Mouse (Mus musculus): ENCODE results near the gene Engase. TPM values are rescaled to one million over a fixed set of nuclear protein-coding genes. Genes with fewer than 3 reads are reported as not detected.

Engase gene
- polyA plus RNA-seq, 1 experiment from 2014 or later = 7.2 TPM

DNA sequence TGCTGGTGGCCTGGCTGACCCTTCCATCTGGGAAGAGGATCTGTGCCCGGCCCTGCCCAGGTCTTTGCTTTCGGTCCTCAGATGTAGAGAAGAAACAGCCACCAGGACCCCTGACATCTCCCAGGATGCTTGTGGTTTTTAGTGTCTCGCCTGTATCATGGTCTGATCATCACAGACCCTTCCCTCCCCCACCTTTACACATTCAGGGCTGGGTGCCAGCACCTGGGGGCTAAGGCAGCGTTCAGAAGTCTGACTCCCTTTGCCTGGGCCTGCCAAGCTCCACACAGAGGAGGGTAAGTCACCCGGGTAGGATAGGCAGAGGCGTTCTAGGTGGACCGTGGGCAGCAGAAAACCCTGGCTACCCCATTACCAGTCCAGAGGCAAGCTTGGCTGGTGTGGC, 31.7 kb downstream of the Engase start:
- ATAC-seq (ENCODE audit: low read depth) = no peak
- no peaks in the 10 kb centered on the region for H3K36me3 ChIP-seq (ENCODE audit: control insufficient read depth, insufficient read depth, low read length)
- no peak overlapping the region for H3K4me2 ChIP-seq (ENCODE audit: low read depth, low read length)
- WGBS = 73% methylated on average over 7 of the region's 7 CpGs
- H3K9me3 ChIP-seq (ENCODE audit: control insufficient read depth, low read length) = no peaks in the 10 kb centered on the region
- H3K27me3 ChIP-seq (ENCODE audit: control insufficient read depth, insufficient read depth, low read depth, low read length) = peaks cover 14% of the 10 kb centered on the region
- no peak overlapping the region for H3K27ac ChIP-seq (ENCODE audit: low read length)
- no peak overlapping the region for H3K4me3 ChIP-seq (ENCODE audit: low read length)
- H3K9ac ChIP-seq (ENCODE audit: low read length) = no peak overlapping the region
- H3K4me1 ChIP-seq (replicated peaks; ENCODE audit: control insufficient read depth, insufficient read depth, low read length) = peaks cover 7% of the 10 kb centered on the region

DNA sequence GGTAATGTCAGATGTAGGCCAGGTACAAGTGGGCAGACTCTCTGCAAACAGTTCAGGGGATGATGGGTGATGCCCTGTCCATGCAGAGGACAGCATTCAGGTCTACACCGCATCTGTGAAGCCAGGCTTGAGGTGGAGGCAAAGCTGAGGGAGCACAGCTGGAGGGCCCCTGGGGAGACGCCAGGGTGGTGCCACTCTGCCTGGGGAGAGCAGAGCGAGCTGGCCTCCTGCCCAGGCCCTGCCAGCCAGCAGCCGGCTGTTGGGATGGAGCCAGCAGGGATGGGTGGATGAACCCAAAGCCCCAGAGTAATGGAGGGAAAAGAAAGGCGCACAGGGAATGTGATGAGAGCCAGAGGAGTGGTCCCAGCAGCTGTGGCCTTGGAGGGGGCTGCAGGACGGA, 35.2 kb downstream of the Engase start:
- no peak overlapping the region for H3K4me2 ChIP-seq (ENCODE audit: low read depth, low read length)
- peaks cover 7% of the 10 kb centered on the region for H3K4me1 ChIP-seq (replicated peaks; ENCODE audit: control insufficient read depth, insufficient read depth, low read length)
- no peak overlapping the region for H3K9ac ChIP-seq (ENCODE audit: low read length)
- no peaks in the 10 kb centered on the region for H3K9me3 ChIP-seq (ENCODE audit: control insufficient read depth, low read length)
- H3K4me3 ChIP-seq (ENCODE audit: low read length) = no peak overlapping the region
- peak; percentile 58 for ATAC-seq (ENCODE audit: low read depth)
- H3K36me3 ChIP-seq (ENCODE audit: control insufficient read depth, insufficient read depth, low read length) = no peaks in the 10 kb centered on the region
- no peaks in the 10 kb centered on the region for H3K27me3 ChIP-seq (ENCODE audit: control insufficient read depth, insufficient read depth, low read depth, low read length)
- H3K27ac ChIP-seq (ENCODE audit: low read length) = no peak overlapping the region
- 32% methylated on average over 6 of the region's 6 CpGs for WGBS

DNA sequence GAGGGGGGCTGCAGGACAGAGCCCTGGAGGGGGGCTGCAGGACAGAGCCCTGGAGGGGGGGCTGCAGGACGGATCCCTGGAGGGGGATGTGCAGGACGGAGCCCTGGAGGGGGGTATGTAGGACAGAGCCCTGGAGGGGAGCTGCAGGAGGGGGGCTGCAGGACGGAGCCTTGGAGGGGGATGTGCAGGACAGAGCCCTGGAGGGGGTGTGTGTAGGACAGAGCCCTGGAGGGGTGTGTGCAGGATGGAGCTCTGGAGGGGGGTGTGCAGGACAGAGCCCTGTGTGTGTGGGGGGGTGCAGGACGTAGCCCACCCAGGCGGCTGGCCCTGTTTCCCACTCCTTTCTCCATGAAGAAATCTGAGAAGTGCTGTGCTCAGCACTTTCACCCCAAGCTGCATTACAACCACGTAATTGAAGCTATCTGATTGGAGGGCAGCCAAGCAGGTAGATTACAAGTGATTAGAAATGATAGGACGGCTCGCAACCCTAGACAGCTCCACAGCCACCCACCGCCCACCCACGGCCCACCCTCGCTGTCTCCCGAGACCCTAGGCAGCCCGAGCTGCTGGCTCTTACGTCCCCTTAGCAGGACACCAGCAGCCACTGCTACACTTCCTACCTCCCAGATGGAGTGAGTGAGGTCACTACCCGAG, 35.8 kb downstream of the Engase start:
- Histone ChIP-seq H3K4me2 (ENCODE audit: low read depth, low read length) (no peak overlapping the region), H3K27me3 (ENCODE audit: control insufficient read depth, insufficient read depth, low read depth, low read length) (no peaks in the 10 kb centered on the region), H3K4me3 (ENCODE audit: low read length) (no peak overlapping the region), H3K36me3 (ENCODE audit: control insufficient read depth, insufficient read depth, low read length) (no peaks in the 10 kb centered on the region), H3K4me1 (replicated peaks; ENCODE audit: control insufficient read depth, insufficient read depth, low read length) (peaks cover 7% of the 10 kb centered on the region), H3K27ac (ENCODE audit: low read length) (no peak overlapping the region), H3K9ac (ENCODE audit: low read length) (no peak overlapping the region), H3K9me3 (ENCODE audit: control insufficient read depth, low read length) (no peaks in the 10 kb centered on the region)
- 16% methylated on average over 15 of the region's 15 CpGs for WGBS
- ATAC-seq (ENCODE audit: low read depth) = peak; percentile 9; the same call in 1 of the 2 replicates

DNA sequence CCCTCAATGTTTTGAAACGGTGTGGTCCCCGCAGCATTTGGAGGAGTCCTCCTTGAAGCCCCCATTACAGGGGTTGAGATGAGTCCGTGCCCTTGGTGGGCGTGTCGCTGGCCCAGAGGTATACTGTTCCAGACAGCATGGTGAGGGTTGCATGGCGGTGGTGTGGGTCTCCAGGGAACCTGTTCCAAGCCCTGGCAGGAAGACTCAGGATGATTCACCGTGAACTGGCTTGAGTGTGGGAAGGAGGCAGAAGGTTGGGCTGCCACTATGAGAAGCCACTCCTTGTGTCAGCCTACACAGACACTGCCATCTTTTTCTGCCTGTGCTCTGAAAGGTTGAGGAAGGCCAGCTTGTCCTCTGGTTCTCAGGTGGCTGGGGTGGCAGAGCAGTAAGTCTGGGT, 41.3 kb downstream of the Engase start:
- Histone ChIP-seq H3K27ac (ENCODE audit: low read length) (no peak overlapping the region), H3K9me3 (ENCODE audit: control insufficient read depth, low read length) (no peaks in the 10 kb centered on the region), H3K4me3 (ENCODE audit: low read length) (no peak overlapping the region), H3K4me1 (replicated peaks; ENCODE audit: control insufficient read depth, insufficient read depth, low read length) (no peaks in the 10 kb centered on the region), H3K4me2 (ENCODE audit: low read depth, low read length) (no peak overlapping the region), H3K9ac (ENCODE audit: low read length) (no peak overlapping the region), H3K27me3 (ENCODE audit: control insufficient read depth, insufficient read depth, low read depth, low read length) (no peaks in the 10 kb centered on the region), H3K36me3 (ENCODE audit: control insufficient read depth, insufficient read depth, low read length) (no peaks in the 10 kb centered on the region)
- 79% methylated on average over 7 of the region's 7 CpGs for WGBS
- ATAC-seq (ENCODE audit: low read depth) = no peak

DNA sequence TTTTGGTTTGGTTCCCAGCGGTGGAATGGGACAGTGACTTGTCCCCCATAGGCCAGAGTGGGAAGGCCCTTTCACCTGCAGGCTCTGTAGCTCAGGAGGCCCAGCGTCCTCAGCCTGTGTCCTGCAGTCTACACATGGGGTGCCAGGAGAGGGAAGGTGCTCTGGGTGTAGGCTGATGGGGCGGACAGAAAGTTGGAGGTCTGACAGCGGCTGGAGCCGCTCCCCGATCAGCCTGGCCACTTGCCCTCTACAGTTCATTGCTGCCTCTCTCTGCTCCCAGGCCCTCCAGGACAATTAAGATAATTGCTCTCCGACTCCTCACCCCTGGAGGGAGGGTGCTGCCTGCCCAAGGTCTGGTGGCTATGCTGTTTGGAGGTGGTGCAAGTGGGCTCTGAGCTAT, 42.1 kb downstream of the Engase start:
- WGBS = 60% methylated on average over 7 of the region's 7 CpGs
- H3K9ac ChIP-seq (ENCODE audit: low read length) = no peak overlapping the region

DNA sequence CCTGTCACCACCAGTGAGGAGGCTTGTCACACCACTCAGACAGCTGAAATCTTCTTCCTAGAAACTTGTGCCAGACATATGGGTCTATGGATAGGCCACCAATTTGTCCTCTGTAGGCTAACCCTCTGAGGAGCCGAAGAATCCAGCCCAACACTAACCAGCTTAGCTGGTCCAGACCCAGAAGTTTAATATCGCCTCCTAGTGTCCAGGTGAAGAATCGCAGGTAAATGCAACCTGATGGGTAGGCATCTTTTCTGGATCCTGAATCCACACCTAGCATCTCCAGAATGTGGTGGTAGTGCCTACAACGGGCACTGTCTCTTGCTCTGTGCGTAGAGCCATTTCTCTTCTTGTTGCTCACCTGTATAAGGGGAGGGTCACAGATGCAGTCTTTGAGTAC, 43.6 kb downstream of the Engase start:
- H3K27me3 ChIP-seq (ENCODE audit: control insufficient read depth, insufficient read depth, low read depth, low read length) = no peaks in the 10 kb centered on the region
- H3K9me3 ChIP-seq (ENCODE audit: control insufficient read depth, low read length) = no peaks in the 10 kb centered on the region
- H3K36me3 ChIP-seq (ENCODE audit: control insufficient read depth, insufficient read depth, low read length) = no peaks in the 10 kb centered on the region
- no peak overlapping the region for H3K27ac ChIP-seq (ENCODE audit: low read length)
- no peak overlapping the region for H3K4me2 ChIP-seq (ENCODE audit: low read depth, low read length)
- WGBS = 57% methylated on average over 5 of the region's 5 CpGs
- H3K4me3 ChIP-seq (ENCODE audit: low read length) = no peak overlapping the region
- no peak for ATAC-seq (ENCODE audit: low read depth)
- H3K4me1 ChIP-seq (replicated peaks; ENCODE audit: control insufficient read depth, insufficient read depth, low read length) = no peaks in the 10 kb centered on the region
- H3K9ac ChIP-seq (ENCODE audit: low read length) = no peak overlapping the region

More for the DNA sequence above, 42.1 kb downstream of the Engase start:
- H3K9me3 ChIP-seq (ENCODE audit: control insufficient read depth, low read length) = no peaks in the 10 kb centered on the region
- H3K27me3 ChIP-seq (ENCODE audit: control insufficient read depth, insufficient read depth, low read depth, low read length) = no peaks in the 10 kb centered on the region
- no peak overlapping the region for H3K4me2 ChIP-seq (ENCODE audit: low read depth, low read length)
- no peak overlapping the region for H3K27ac ChIP-seq (ENCODE audit: low read length)
- no peak for ATAC-seq (ENCODE audit: low read depth)
- no peaks in the 10 kb centered on the region for H3K4me1 ChIP-seq (replicated peaks; ENCODE audit: control insufficient read depth, insufficient read depth, low read length)
- no peak overlapping the region for H3K4me3 ChIP-seq (ENCODE audit: low read length)
- no peaks in the 10 kb centered on the region for H3K36me3 ChIP-seq (ENCODE audit: control insufficient read depth, insufficient read depth, low read length)

DNA sequence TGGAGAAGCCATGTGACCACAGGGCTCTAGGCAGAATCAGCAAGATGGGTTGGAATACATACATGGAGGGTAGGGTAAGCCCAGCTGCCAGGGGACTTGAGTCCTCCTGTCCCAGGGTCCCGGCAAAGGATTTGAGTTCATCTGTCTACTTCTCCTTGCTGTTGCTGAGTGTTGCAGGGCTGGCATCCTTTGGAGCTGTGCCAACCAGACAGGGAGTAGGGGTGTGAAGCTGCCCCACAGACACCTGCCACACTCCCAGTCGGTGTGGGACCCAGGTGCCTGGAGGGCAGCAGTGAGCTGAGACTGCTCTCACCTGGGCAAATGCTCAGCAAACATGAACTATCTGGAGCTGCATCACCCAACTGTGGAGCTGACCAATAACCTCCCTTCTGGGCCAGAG, 44.3 kb downstream of the Engase start:
- H3K27me3 ChIP-seq (ENCODE audit: control insufficient read depth, insufficient read depth, low read depth, low read length) = no peaks in the 10 kb centered on the region
- no peak overlapping the region for H3K4me3 ChIP-seq (ENCODE audit: low read length)
- WGBS = 59% methylated on average over 2 of the region's 2 CpGs
- H3K4me2 ChIP-seq (ENCODE audit: low read depth, low read length) = no peak overlapping the region
- no peaks in the 10 kb centered on the region for H3K9me3 ChIP-seq (ENCODE audit: control insufficient read depth, low read length)
- no peaks in the 10 kb centered on the region for H3K4me1 ChIP-seq (replicated peaks; ENCODE audit: control insufficient read depth, insufficient read depth, low read length)
- no peak overlapping the region for H3K27ac ChIP-seq (ENCODE audit: low read length)
- H3K9ac ChIP-seq (ENCODE audit: low read length) = no peak overlapping the region
- no peak for ATAC-seq (ENCODE audit: low read depth)
- no peaks in the 10 kb centered on the region for H3K36me3 ChIP-seq (ENCODE audit: control insufficient read depth, insufficient read depth, low read length)

DNA sequence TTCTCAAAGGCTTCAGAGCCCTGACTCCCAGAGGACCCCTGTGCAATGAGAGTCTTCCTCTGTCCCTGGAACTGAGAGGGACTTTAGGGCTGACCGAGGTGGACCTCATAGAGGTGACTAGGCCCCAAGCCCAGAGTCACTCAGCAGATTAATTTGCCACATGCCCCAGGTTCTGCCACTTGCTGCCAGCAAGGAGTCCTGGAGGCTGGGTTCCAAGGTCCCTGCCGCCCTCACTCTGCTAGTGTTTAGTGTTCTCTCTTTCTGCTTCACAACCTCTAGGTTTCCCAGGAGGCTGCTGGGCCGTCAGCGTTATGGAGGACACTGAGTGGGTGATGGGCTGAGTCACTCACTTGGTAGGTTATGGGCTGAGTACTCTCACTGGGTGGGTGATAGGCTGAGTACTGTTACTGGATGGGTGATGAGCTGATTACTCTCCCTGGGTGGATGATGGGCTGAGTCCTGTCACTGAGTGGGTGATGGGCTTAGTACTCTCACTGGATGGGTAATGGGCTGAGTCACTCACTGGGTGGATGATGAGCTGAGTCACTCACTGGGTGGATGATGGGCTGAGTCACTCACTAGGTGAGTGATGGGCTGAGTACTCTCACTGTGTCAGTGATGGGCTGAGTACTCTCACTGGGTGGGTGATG, 47.0 kb downstream of the Engase start:
- no peak for ATAC-seq (ENCODE audit: low read depth)
- 64% methylated on average over 4 of the region's 4 CpGs for WGBS
- H3K4me1 ChIP-seq (replicated peaks; ENCODE audit: control insufficient read depth, insufficient read depth, low read length) = no peaks in the 10 kb centered on the region
- H3K27ac ChIP-seq (ENCODE audit: low read length) = no peak overlapping the region
- no peak overlapping the region for H3K9ac ChIP-seq (ENCODE audit: low read length)
- H3K4me3 ChIP-seq (ENCODE audit: low read length) = no peak overlapping the region
- H3K4me2 ChIP-seq (ENCODE audit: low read depth, low read length) = no peak overlapping the region
- H3K27me3 ChIP-seq (ENCODE audit: control insufficient read depth, insufficient read depth, low read depth, low read length) = no peaks in the 10 kb centered on the region
- H3K36me3 ChIP-seq (ENCODE audit: control insufficient read depth, insufficient read depth, low read length) = no peaks in the 10 kb centered on the region
- H3K9me3 ChIP-seq (ENCODE audit: control insufficient read depth, low read length) = no peaks in the 10 kb centered on the region

DNA sequence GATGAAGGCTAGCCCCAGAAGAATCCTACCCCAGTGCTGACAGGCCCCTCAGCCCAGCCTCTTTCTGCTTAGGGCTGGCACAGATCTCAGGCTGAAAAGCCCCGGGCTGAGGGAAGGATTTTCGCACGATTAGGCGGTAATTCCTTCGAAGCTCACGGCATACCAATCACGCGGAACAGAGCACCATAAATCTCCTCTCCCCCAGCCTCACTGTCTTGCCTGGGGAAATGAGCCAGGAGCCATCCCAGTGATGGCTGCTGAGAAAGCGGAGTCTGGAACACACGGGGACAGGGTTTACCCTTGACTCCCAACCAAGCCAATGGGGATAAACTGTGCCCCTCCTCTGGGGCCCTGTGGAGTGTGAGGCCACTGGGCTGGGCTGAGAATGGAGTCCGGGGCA, 48.4 kb downstream of the Engase start:
- Histone ChIP-seq H3K9ac (ENCODE audit: low read length) (no peak overlapping the region), H3K27ac (ENCODE audit: low read length) (no peak overlapping the region), H3K27me3 (ENCODE audit: control insufficient read depth, insufficient read depth, low read depth, low read length) (no peaks in the 10 kb centered on the region), H3K36me3 (ENCODE audit: control insufficient read depth, insufficient read depth, low read length) (no peaks in the 10 kb centered on the region), H3K4me3 (ENCODE audit: low read length) (no peak overlapping the region), H3K9me3 (ENCODE audit: control insufficient read depth, low read length) (no peaks in the 10 kb centered on the region), H3K4me1 (replicated peaks; ENCODE audit: control insufficient read depth, insufficient read depth, low read length) (no peaks in the 10 kb centered on the region), H3K4me2 (ENCODE audit: low read depth, low read length) (no peak overlapping the region)
- no peak for ATAC-seq (ENCODE audit: low read depth)
- 61% methylated on average over 11 of the region's 11 CpGs for WGBS

Data from lung, embryonic 16.5 days (tissue).